Mouse (Mus musculus) retina, embryonic 14.5 days (tissue): ENCODE measurements around the gene Cdkn2a.

ENCODE experiments used
- DNase-seq: peaks from one replicate; pipeline ENCODE4 v3.0.0-alpha.2; 2015; ENCODE audit warnings: low spot score

The Cdkn2a gene

DNA sequence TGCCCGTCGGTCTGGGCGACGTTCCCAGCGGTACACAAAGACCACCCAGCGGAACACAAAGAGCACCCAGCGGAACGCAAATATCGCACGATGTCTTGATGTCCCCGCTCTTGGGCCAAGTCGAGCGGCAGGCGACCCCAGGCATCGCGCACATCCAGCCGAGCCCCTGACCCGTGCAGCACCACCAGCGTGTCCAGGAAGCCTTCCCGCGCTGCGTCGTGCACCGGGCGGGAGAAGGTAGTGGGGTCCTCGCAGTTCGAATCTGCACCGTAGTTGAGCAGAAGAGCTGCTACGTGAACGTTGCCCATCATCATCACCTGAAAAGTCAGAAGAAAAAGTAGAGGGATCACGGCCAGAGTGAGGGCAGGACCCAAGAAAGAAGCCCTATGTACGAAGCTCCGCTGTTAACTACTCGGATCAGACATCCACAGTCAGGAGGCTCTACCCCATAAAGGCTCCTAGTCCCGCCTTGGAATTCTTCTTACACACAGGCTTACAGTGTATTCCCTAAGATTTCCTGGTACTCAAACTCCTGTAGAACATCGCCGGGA lies 17.7 kb downstream of the Cdkn2a start:
- DNase-seq = no peak

GRCm38 (mm10) chr4:89275811-89276584 lies 18.5 kb downstream of the Cdkn2a start:
- DNase-seq = no peak

GRCm38 (mm10) chr4:89274829-89275548 lies 19.5 kb downstream of the Cdkn2a start:
- no peak for DNase-seq

GRCm38 (mm10) chr4:89274006-89274405 lies 20.4 kb downstream of the Cdkn2a start:
- no peak for DNase-seq

- DNase-seq = no peak
These were observed 20.9 kb downstream of the Cdkn2a start for GRCm38 (mm10) chr4:89273585-89273984.

- DNase-seq = no peak
These were observed 21.4 kb downstream of the Cdkn2a start for GRCm38 (mm10) chr4:89272961-89273540.

GRCm38 (mm10) chr4:89272101-89272718 lies 22.2 kb downstream of the Cdkn2a start:
- no peak for DNase-seq

- DNase-seq = no peak
These were observed 36.7 kb downstream of the Cdkn2a start for GRCm38 (mm10) chr4:89257768-89258167.

DNA sequence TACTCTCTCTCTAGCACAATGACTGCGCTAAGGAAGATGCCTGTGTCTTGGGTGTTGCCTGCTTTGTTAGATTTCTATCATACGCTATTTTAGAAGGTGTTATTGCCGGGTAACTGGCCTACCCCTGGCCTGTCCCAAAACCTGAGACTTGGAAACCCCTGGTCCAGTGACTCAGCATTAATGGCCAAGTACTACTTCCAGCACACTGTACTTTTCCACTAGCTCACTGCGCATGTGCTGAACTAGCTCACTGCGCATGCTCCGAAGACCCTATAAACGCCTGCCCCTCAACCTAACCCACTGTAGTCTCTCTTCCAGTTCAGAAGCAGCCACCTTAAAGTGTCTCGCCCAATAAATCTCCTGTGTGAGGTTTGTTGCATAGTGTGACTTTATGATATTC lies 60.0 kb downstream of the Cdkn2a start:
- no peak for DNase-seq
